Mouse (Mus musculus): Measurements from ENCODE around the gene Aph1b. TPM values are rescaled to one million over a fixed set of nuclear protein-coding genes. Genes with fewer than 3 reads are reported as not detected.

Aph1b gene
- polyA plus RNA-seq (2015; fragmentation: Nextera tagmentation; extraction: Ambion mirVana) = 2.5 and 2.9 TPM in 2 replicates

DNA sequence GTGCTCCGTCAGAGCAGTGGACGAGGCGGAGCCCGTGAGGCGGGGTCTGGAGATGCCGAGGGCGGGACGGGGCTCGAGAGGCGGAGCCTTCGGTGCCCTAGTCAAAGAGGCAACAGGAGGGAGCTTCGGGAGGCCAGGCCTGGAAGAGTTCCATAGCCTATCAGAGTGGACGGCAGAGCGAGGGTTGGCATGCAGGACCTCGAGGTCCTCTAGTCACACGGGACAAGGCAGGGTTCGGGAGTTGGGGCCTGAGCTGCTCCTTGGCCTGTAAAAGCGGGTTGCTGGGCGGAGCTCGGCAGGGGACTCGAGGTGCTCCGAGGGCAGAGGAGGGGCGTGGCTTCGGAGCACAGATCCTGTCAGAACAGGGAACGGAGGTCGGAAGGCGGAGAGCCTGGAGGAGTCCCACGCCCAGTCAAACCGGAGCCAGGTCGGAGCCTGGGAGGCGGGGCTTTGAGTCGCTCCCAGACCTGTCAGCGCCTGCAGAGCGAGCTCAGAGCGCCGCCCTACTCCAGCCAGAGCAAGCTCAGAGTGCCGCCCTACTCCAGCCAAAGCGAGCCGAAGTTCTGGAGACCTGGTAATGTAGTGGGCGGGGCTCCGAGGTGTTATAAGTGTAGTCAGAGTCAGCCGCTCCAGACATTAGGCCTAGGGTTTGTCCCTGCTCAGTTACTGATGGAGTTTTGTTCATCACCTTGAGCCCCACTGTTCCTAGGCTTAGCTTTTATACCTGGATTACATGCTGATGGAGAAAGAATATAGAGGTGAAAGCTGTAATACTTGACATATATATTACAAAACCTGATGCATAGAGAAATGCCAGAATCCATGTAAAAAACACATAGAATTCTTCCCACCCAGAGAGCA lies at the start of gene Aph1b:
TSS of gene Aph1b (minus strand) at position 27 of the 861 bp plus-strand sequence.

DNA sequence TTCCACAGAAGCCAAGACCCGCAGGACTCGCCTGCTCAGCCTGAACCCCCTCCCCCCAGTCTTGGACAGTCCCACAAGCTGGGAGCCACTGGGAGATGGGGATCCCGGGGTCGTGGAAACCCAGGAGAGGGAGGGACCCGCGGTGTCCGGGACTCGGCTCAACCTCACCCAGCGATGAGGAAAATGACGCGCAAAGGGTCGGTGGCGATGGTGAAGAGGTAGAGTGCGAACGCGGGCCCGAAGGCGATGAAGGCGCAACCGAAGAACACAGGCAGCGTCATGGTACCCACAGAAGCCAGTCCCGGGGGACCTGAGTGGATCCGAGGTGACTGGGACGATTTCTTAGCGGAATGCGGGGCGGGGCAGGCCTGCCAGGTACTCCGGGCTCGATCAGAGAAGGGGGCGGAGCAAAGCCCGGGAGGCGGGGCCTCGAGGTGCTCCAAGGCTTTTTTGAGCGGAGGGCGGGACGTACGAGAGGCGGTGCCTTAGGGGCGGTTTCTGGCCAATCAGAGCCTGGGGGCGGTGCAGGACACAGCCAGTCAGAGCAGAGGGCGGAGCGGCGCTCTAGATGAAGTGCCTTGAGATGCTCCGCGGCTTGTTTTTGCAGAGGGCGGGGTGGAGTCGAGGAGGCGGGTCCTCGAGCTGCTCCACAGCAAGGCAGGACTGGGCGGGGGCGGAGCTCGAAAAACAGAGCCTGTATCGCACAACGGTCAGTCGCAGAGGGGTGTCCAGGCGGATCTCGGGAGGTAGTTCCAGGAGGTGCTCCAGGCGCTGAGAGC lies 39.2 kb upstream of the Aph1b start, which contains the start of gene Aph1c:
TSS of gene Aph1c (minus strand) at position 409 of the 779 bp plus-strand sequence.

DNA sequence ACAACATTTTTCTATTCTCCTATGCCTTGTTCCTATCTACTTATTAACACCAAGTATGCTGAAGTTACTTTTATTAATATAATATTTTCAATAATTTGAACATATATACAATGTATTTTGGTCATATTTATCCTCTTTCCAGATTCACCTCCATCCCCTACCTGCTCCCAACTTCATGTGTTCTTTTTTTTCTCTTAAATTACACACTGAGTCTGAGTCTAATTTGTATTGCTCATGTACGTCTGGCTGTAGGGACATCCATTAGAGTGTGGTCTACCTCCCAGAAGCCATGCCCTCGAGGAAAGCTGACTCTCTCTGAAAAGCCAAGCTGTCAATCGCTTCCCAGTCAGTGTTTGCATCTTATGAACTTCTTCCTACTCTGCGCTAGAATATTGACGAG lies 1.4 kb upstream of the Aph1b start, which contains the start of gene Gm10647:
TSS of gene Gm10647 (plus strand) at position 301 of the 400 bp plus-strand sequence.

Other genes starting within 250 kb of the Aph1b start
- 14.0 and 15.0 TPM in 2 replicates for gene Usp3, start 202.3 kb downstream of the Aph1b start, polyA plus RNA-seq (2015; fragmentation: Nextera tagmentation; extraction: Ambion mirVana)
- gene Car12, start 81.8 kb downstream of the Aph1b start, polyA plus RNA-seq (2015; fragmentation: Nextera tagmentation; extraction: Ambion mirVana) = 0.05 and 0.54 TPM in 2 replicates
- gene Gm10647, start 1.5 kb upstream of the Aph1b start, polyA plus RNA-seq (2015; fragmentation: Nextera tagmentation; extraction: Ambion mirVana) = 0.09 and 0.24 TPM in 2 replicates
- gene Aph1c, start 39.2 kb upstream of the Aph1b start, polyA plus RNA-seq (2015; fragmentation: Nextera tagmentation; extraction: Ambion mirVana) = 1.5 and 2.1 TPM in 2 replicates
- 10.9 and 11.2 TPM in 2 replicates for gene Rab8b, start 124.2 kb upstream of the Aph1b start, polyA plus RNA-seq (2015; fragmentation: Nextera tagmentation; extraction: Ambion mirVana)
- gene Rps27l, start 150.6 kb upstream of the Aph1b start, polyA plus RNA-seq (2015; fragmentation: Nextera tagmentation; extraction: Ambion mirVana) = 477 and 567 TPM in 2 replicates
- 9.1 and 9.6 TPM in 2 replicates for gene Lactb, start 180.0 kb upstream of the Aph1b start, polyA plus RNA-seq (2015; fragmentation: Nextera tagmentation; extraction: Ambion mirVana)